In the genomic region with DNA sequence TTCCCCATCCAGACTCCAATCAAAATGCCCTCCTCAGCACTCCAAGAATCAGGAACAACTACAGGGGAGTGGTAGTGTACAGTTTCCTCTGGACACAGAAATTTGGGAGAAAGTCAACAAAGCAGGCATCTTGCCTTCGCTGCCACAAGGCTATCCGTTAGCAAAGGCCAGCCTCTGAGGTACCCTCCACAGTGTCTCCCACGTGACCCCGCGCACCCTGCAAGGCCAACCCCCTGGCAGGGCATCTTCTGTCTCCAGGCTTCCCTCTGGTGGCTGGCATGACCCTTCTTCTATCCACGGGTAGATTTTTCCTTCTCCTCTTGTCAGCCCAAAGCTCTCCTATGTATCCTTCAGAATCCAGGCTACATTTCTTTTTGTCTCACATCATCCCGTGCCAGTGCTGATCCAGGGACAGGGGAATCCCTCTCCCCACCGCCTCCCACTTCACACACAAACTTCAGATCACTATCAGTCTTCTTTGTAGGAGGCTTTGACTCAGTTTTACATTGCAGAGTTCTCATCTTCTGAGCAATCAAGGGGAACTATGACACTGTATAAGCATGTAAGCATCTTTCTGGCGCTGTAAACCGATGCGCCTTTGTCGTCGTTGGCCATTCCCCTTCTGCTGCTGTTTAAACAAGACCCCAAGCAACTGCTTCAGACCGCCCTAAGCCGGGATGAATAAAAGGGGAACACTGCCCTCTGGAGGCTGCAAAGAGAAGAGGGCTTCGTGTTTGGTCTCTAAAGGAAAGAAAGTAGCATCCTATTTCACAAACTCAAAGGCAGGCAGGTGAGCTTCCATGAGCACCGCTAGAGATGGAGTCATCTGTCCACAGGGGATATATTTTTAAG, we compare ENCODE assay signal across 8 mouse cellular contexts.
DNase-seq lines count a peak whose midpoint lies in the region; ATAC-seq lines count a peak whose summit lies in the region.

No protein-coding gene starts in this region.

- H3K9ac ChIP-seq in hindbrain, embryonic 15.5 days, result peak overlapping the region; percentile 23; the same call in 1 of the 2 replicates
- no peak overlapping the region for H3K9ac ChIP-seq in neural tube, embryonic 14.5 days (replicated peaks; ENCODE audit: low read depth, low read length)

- peak overlapping the region; percentile 64 for H3K27ac ChIP-seq in forebrain, embryonic 10.5 days
- no peak overlapping the region for H3K27ac ChIP-seq in hindbrain, embryonic 15.5 days (replicated peaks)
- H3K27ac ChIP-seq in limb, embryonic 10.5 days, result peak overlapping the region; percentile 37; the same call in 1 of the 2 replicates
- no peak overlapping the region for H3K27ac ChIP-seq in neural tube, embryonic 14.5 days (ENCODE audit: low read depth, low read length)

- peak; percentile 77 for ATAC-seq in hindbrain, embryonic 15.5 days (ENCODE audit: low FRiP score, low read depth)
- peak; percentile 73; the same call in 1 of the 2 replicates for ATAC-seq in neural tube, embryonic 14.5 days (ENCODE audit: low read depth)

- no peaks in the 10 kb centered on the region for H3K9me3 ChIP-seq in forebrain, embryonic 10.5 days
- H3K9me3 ChIP-seq in hindbrain, embryonic 15.5 days, result no peaks in the 10 kb centered on the region
- no peaks in the 10 kb centered on the region for H3K9me3 ChIP-seq in limb, embryonic 10.5 days (replicated peaks)
- H3K9me3 ChIP-seq in neural tube, embryonic 14.5 days (ENCODE audit: control insufficient read depth, low read length), result no peaks in the 10 kb centered on the region

- peak overlapping the region; percentile 42 for H3K4me2 ChIP-seq in hindbrain, embryonic 15.5 days
- H3K4me2 ChIP-seq in neural tube, embryonic 14.5 days (ENCODE audit: low read depth, low read length), result 0 out of 2 replicates have a peak overlapping the region, but pooled peaks have one; percentile 21

- 0 out of 2 replicates have a peak, but pooled peaks cover 4% of the 10 kb centered on the region for H3K4me1 ChIP-seq in forebrain, embryonic 10.5 days
- H3K4me1 ChIP-seq in hindbrain, embryonic 15.5 days (replicated peaks), result 0 out of 2 replicates have a peak, but pooled peaks cover 4% of the 10 kb centered on the region
- H3K4me1 ChIP-seq in limb, embryonic 10.5 days, result peaks cover 7% of the 10 kb centered on the region; the same call in 1 of the 2 replicates
- H3K4me1 ChIP-seq in neural tube, embryonic 14.5 days (ENCODE audit: control insufficient read depth, insufficient read depth, low read length), result no peaks in the 10 kb centered on the region

- WGBS in forebrain, embryonic 10.5 days, result 34% methylated on average over 17 of the region's 17 CpGs
- WGBS in hindbrain, embryonic 15.5 days, result 31% methylated on average over 17 of the region's 17 CpGs
- 37% methylated on average over 17 of the region's 17 CpGs for WGBS in limb, embryonic 10.5 days
- 29% methylated on average over 17 of the region's 17 CpGs for WGBS in neural tube, embryonic 14.5 days

- no peaks in the 10 kb centered on the region for H3K36me3 ChIP-seq in forebrain, embryonic 10.5 days (replicated peaks)
- no peaks in the 10 kb centered on the region for H3K36me3 ChIP-seq in hindbrain, embryonic 15.5 days
- no peaks in the 10 kb centered on the region for H3K36me3 ChIP-seq in limb, embryonic 10.5 days
- no peaks in the 10 kb centered on the region for H3K36me3 ChIP-seq in neural tube, embryonic 14.5 days (ENCODE audit: control insufficient read depth, insufficient read depth, low read length)

- peak; percentile 36 to 53 for DNase-seq in left cerebral cortex, adult 18-20 months (ENCODE audit: low spot score in 2 of 2)
- no peak for DNase-seq in left cerebral cortex, adult 9 months (ENCODE audit: low spot score in 2 of 2)
- DNase-seq in brain, adult 2 months (ENCODE audit: low read depth, low spot score), result peak; percentile 76
- peak; percentile 72 for DNase-seq in forebrain, embryonic 10.5 days (ENCODE audit: extremely low spot score, low spot score)
- peak; percentile 82 for DNase-seq in limb, embryonic 10.5 days (ENCODE audit: low spot score)
- no peak for DNase-seq in T-cell, adult 2 months (ENCODE audit: low spot score)

- H3K4me3 ChIP-seq in forebrain, embryonic 10.5 days, result peak overlapping the region; percentile 27; the same call in 1 of the 2 replicates
- no peak overlapping the region for H3K4me3 ChIP-seq in hindbrain, embryonic 15.5 days
- H3K4me3 ChIP-seq in limb, embryonic 10.5 days, result no peak overlapping the region
- no peak overlapping the region for H3K4me3 ChIP-seq in neural tube, embryonic 14.5 days (ENCODE audit: low read depth, low read length)

- H3K27me3 ChIP-seq in forebrain, embryonic 10.5 days (ENCODE audit: poor library complexity, severe bottlenecking), result no peaks in the 10 kb centered on the region
- H3K27me3 ChIP-seq in hindbrain, embryonic 15.5 days, result no peaks in the 10 kb centered on the region
- H3K27me3 ChIP-seq in limb, embryonic 10.5 days (ENCODE audit: low read depth, poor library complexity, severe bottlenecking), result no peaks in the 10 kb centered on the region
- no peaks in the 10 kb centered on the region for H3K27me3 ChIP-seq in neural tube, embryonic 14.5 days (ENCODE audit: control insufficient read depth, insufficient read depth, low read length)

Comparison
In these comparisons a context has a peak if more than half of its experiments do, and no peak if none do; other contexts are left out.
1. DNase-seq: peak in left cerebral cortex, adult 18-20 months (2 of 2), brain, adult 2 months (single experiment), forebrain, embryonic 10.5 days (single experiment) and limb, embryonic 10.5 days (single experiment); none in left cerebral cortex, adult 9 months (0 of 2) and T-cell, adult 2 months (single experiment).
2. H3K27ac ChIP-seq: peak in forebrain, embryonic 10.5 days (single experiment) and limb, embryonic 10.5 days (single experiment); none in hindbrain, embryonic 15.5 days (single experiment) and neural tube, embryonic 14.5 days (single experiment).